Mouse (Mus musculus): Measurements from ENCODE around the gene Lrba. TPM values are rescaled to one million over a fixed set of nuclear protein-coding genes. Genes with fewer than 3 reads are reported as not detected.

Gene Lrba
- total and polyA plus RNA-seq, 3 experiments, result 9.7 to 24.3 (median 22.5) TPM

GRCm38 (mm10) chr3:86629379-86629778 is 404.9 kb downstream of the Lrba start:
- no peak for DNase-seq
- H3K27me3 ChIP-seq (ENCODE audit: control insufficient read depth, insufficient read depth, low read length), result no peaks in the 10 kb centered on the region
- H3K4me1 ChIP-seq (ENCODE audit: control insufficient read depth, insufficient read depth, low read length), result no peaks in the 10 kb centered on the region
- no peak overlapping the region for H3K4me3 ChIP-seq
- H3K27ac ChIP-seq, result no peak overlapping the region
- H3K79me2 ChIP-seq (replicated peaks; ENCODE audit: control insufficient read depth, insufficient read depth, low read length), result no peaks in the 10 kb centered on the region
- WGBS, result 42% methylated on average over 4 of the region's 4 CpGs
- H3K9ac ChIP-seq (ENCODE audit: low read depth, low read length), result no peak overlapping the region
- no peaks in the 10 kb centered on the region for H3K36me3 ChIP-seq (ENCODE audit: control insufficient read depth, insufficient read depth, low read length)
- intact Hi-C loops (cut with DNase I), result no loop called here
- TF ChIP-seq EP300 (IDR thresholded peaks at IDR 0.05; ENCODE audit: insufficient read depth, low read depth, low read length) (no peak), CTCF (IDR thresholded peaks at IDR 0.05) (no peak)

DNA sequence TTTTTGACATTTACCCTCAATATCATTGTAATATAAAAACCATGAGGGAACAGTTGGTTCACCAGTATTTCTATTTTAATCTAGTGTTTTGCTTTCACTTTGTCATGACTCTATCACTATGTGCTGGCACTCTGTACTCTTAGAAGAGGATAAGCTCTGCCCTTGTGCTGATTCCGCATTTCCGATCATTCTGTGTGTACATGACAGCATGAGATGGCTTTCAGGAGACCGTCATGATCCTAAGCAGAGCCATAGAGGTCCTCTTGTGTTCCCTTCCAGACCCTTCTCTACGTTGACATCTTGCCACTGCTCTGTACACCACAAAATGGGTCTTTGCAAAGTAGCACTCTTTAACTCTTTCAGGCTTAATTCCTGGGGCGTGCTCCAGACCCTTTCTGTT is 411.0 kb downstream of the Lrba start:
- peak overlapping the region; percentile 34 for H3K4me3 ChIP-seq
- 25% methylated on average over 5 of the region's 5 CpGs for WGBS
- TF ChIP-seq POLR2A (IDR thresholded peaks at IDR 0.05; ENCODE audit: insufficient read depth, low read depth, low read length) (no peak), EP300 (IDR thresholded peaks at IDR 0.05; ENCODE audit: insufficient read depth, low read depth, low read length) (no peak), CTCF (IDR thresholded peaks at IDR 0.05) (no peak)
- H3K36me3 ChIP-seq (ENCODE audit: control insufficient read depth, insufficient read depth, low read length), result peaks cover 2% of the 10 kb centered on the region; the same call in 1 of the 2 replicates
- H3K27ac ChIP-seq, result peak overlapping the region; percentile 17; the same call in 1 of the 2 replicates
- no peaks in the 10 kb centered on the region for H3K79me2 ChIP-seq (replicated peaks; ENCODE audit: control insufficient read depth, insufficient read depth, low read length)
- peak in 1 of 2 experiments; percentile 18 for DNase-seq
- no peak overlapping the region for H3K9ac ChIP-seq (ENCODE audit: low read depth, low read length)
- intact Hi-C loops (cut with DNase I), result no loop called here
- no peaks in the 10 kb centered on the region for H3K27me3 ChIP-seq (ENCODE audit: control insufficient read depth, insufficient read depth, low read length)
- H3K4me1 ChIP-seq (ENCODE audit: control insufficient read depth, insufficient read depth, low read length), result peaks cover 2% of the 10 kb centered on the region; the same call in 1 of the 2 replicates

- Histone ChIP-seq H3K4me3 (peak overlapping the region; percentile 34), H3K27ac (peak overlapping the region; percentile 17; the same call in 1 of the 2 replicates), H3K4me1 (ENCODE audit: control insufficient read depth, insufficient read depth, low read length) (peaks cover 2% of the 10 kb centered on the region; the same call in 1 of the 2 replicates), H3K27me3 (ENCODE audit: control insufficient read depth, insufficient read depth, low read length) (no peaks in the 10 kb centered on the region), H3K36me3 (ENCODE audit: control insufficient read depth, insufficient read depth, low read length) (peaks cover 2% of the 10 kb centered on the region; the same call in 1 of the 2 replicates), H3K79me2 (replicated peaks; ENCODE audit: control insufficient read depth, insufficient read depth, low read length) (no peaks in the 10 kb centered on the region), H3K9ac (ENCODE audit: low read depth, low read length) (no peak overlapping the region)
- TF ChIP-seq EP300 (IDR thresholded peaks at IDR 0.05; ENCODE audit: insufficient read depth, low read depth, low read length) (no peak), CTCF (IDR thresholded peaks at IDR 0.05) (no peak), POLR2A (IDR thresholded peaks at IDR 0.05; ENCODE audit: insufficient read depth, low read depth, low read length) (no peak)
- DNase-seq, result no peak
- WGBS, result 10% methylated on average over 1 of the region's 1 CpGs
- intact Hi-C loops (cut with DNase I), result no loop called here
Observed at GRCm38 (mm10) chr3:86635940-86636339, 411.5 kb downstream of the Lrba start.

- WGBS, result 92% methylated on average over 2 of the region's 2 CpGs
- Histone ChIP-seq H3K36me3 (ENCODE audit: control insufficient read depth, insufficient read depth, low read length) (peaks cover 2% of the 10 kb centered on the region; the same call in 1 of the 2 replicates), H3K27me3 (ENCODE audit: control insufficient read depth, insufficient read depth, low read length) (no peaks in the 10 kb centered on the region), H3K4me1 (ENCODE audit: control insufficient read depth, insufficient read depth, low read length) (peaks cover 2% of the 10 kb centered on the region; the same call in 1 of the 2 replicates), H3K4me3 (no peak overlapping the region), H3K79me2 (replicated peaks; ENCODE audit: control insufficient read depth, insufficient read depth, low read length) (no peaks in the 10 kb centered on the region), H3K9ac (ENCODE audit: low read depth, low read length) (no peak overlapping the region), H3K27ac (no peak overlapping the region)
- intact Hi-C loops (cut with DNase I), result no loop called here
- no peak for TF ChIP-seq EP300 (IDR thresholded peaks at IDR 0.05; ENCODE audit: insufficient read depth, low read depth, low read length)
- no peak for TF ChIP-seq CTCF (IDR thresholded peaks at IDR 0.05)
- TF ChIP-seq POLR2A (IDR thresholded peaks at IDR 0.05; ENCODE audit: insufficient read depth, low read depth, low read length), result no peak
- no peak for DNase-seq
Observed at GRCm38 (mm10) chr3:86638552-86639348, 414.3 kb downstream of the Lrba start.

- Histone ChIP-seq H3K4me1 (ENCODE audit: control insufficient read depth, insufficient read depth, low read length) (no peaks in the 10 kb centered on the region), H3K36me3 (ENCODE audit: control insufficient read depth, insufficient read depth, low read length) (no peaks in the 10 kb centered on the region), H3K27me3 (ENCODE audit: control insufficient read depth, insufficient read depth, low read length) (no peaks in the 10 kb centered on the region), H3K79me2 (replicated peaks; ENCODE audit: control insufficient read depth, insufficient read depth, low read length) (no peaks in the 10 kb centered on the region), H3K27ac (no peak overlapping the region), H3K9ac (ENCODE audit: low read depth, low read length) (no peak overlapping the region), H3K4me3 (no peak overlapping the region)
- 92% methylated on average over 5 of the region's 5 CpGs for WGBS
- no peak for DNase-seq
- intact Hi-C loops (cut with DNase I), result no loop called here
- TF ChIP-seq EP300 (IDR thresholded peaks at IDR 0.05; ENCODE audit: insufficient read depth, low read depth, low read length), result no peak
- TF ChIP-seq POLR2A (IDR thresholded peaks at IDR 0.05; ENCODE audit: insufficient read depth, low read depth, low read length), result no peak
- TF ChIP-seq CTCF (IDR thresholded peaks at IDR 0.05), result no peak
Observed at GRCm38 (mm10) chr3:86641393-86641792, 416.9 kb downstream of the Lrba start.

DNA sequence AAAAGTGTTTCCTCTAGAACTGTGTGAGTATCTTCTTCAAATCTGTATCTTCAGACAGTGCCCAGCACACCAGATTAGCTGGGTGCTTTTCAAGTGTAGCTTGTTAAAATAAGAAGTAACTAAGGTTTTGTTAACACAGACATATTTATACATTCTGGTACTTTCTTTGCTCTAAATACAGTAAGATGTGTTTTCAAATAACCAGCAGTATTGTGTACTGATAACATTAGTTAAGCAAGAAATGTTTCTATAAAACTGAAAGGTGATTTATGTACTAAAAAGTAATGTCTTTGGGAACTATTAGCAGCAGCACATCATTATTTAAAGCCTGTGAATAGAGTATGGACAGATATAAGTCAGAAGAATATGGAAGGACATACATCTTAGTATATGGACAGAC is 417.3 kb downstream of the Lrba start:
- H3K9ac ChIP-seq (ENCODE audit: low read depth, low read length), result no peak overlapping the region
- DNase-seq, result no peak
- H3K27me3 ChIP-seq (ENCODE audit: control insufficient read depth, insufficient read depth, low read length), result no peaks in the 10 kb centered on the region
- TF ChIP-seq EP300 (IDR thresholded peaks at IDR 0.05; ENCODE audit: insufficient read depth, low read depth, low read length) (no peak), CTCF (IDR thresholded peaks at IDR 0.05) (no peak), POLR2A (IDR thresholded peaks at IDR 0.05; ENCODE audit: insufficient read depth, low read depth, low read length) (no peak)
- H3K79me2 ChIP-seq (replicated peaks; ENCODE audit: control insufficient read depth, insufficient read depth, low read length), result no peaks in the 10 kb centered on the region
- no peak overlapping the region for H3K4me3 ChIP-seq
- H3K27ac ChIP-seq, result no peak overlapping the region
- no peaks in the 10 kb centered on the region for H3K36me3 ChIP-seq (ENCODE audit: control insufficient read depth, insufficient read depth, low read length)
- no peaks in the 10 kb centered on the region for H3K4me1 ChIP-seq (ENCODE audit: control insufficient read depth, insufficient read depth, low read length)
- intact Hi-C loops (cut with DNase I), result no loop called here
